Mouse (Mus musculus): ENCODE data around the gene Zfp580.
A peak's percentile ranks its signal among the peaks of the same experiment; 100 is the strongest.
"Not testable (repeated sequence)": the region's sequence is repeated elsewhere in the genome, so short reads cannot be mapped to it uniquely, and the experiment has no call there.

Zfp580 gene

DNA sequence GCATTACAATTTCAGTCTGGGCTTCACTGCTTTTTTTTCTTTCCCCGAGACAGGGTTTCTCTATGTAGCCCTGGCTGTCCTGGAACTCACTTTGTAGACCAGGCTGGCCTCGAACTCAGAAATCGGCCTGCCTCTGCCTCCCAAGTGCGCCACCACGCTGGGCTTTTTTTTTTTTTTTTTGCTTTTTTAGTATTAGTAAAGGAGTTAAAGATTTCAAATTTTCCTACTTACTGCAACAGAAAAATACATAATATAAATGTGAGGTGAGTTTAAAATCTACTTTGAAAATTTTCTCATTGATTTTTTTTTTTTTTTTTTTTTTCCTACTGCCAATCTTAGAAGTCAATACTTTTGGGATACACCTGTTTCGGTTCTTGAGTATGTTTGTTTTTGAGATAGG, 13.5 kb downstream of the Zfp580 start:
- no peak for DNase-seq (ENCODE audit: low read depth)

DNA sequence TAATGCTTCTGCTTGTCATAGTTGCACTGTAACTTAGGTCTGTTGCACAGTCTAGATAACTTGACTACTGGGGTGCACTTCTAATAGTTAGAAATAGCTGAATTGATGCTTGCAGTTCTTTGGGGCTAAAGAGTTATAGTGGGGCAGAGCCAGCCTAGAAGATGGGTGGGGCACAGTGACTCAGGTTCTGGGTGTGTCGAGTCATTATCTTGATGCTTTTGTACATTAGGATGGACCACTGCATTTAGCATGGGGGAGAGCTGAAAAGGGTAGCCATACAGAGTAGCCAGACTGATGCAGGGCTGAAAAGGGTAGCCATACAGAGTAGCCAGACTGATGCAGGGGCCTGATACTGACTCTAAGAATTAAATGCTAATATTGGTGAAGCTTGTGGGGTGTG, 22.2 kb downstream of the Zfp580 start:
- no peak for DNase-seq (ENCODE audit: low read depth)

DNA sequence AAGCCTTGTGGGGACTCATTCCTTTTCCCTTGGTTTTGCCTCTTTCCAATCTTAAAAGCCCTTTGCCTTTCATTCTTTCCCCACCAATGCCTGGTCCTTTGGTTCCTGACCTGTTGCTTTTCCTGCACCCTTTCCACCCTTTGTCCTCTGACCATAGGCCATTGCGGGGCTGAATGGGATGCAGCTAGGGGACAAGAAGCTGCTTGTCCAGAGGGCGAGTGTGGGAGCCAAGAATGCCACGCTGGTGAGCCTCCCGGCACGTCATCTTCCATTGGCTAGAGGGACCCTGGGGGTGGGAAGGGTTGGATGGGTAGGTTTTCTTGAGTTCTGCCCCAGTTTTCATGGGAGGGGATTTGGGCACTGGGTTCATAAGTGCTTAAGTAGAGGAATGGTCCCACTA, 23.6 kb downstream of the Zfp580 start:
- DNase-seq (ENCODE audit: low read depth) = no peak

DNA sequence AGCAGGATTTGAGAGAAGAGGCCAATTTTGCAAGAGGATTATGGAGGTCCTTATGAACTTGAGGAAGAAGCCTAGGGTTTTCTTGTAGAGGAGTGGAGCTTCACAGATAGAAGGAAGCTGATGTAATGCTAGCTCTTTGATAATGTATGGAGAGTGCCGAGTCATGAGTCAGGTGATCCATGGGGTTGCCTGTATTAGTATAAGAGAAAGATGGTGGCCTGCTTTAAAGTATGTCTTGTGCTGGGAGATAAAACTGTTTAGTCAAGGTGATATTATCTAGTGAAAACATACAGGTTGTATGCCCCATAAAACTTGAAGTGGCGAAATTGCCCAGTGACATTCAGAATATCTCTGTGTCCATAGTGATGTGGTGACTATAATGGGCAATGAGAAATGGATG, 25.6 kb downstream of the Zfp580 start:
- DNase-seq (ENCODE audit: low read depth) = no peak

DNA sequence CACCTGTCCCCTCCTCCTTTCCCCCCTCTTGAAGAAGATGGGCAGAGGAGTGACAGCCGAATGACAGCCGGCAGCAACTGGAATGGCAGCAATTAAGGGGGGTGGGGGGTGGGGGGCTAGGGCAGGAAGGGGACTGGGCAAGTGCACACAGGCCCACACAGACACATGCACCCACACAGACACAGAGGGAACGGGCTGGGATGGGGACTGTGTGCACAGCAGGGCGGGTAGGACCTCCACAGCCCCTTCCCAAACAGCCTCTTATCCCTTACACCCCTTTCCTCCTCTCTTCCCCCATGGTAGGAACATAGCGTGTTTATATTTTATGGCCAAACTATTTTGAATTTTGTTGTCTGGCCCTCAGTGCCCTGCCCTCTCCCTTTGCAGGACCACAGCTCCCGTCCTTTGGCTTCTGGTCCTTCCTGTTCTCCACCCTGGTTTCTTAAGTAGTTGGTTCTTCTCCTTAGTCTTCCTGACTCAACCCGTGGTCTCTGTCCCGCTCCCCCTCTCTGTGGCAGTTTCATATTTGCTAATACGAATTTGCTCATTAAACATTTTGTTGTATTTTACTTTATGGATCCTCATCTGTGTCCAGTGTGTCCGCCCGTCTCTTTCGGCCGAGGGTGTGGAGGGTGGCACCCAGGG, 28.1 kb downstream of the Zfp580 start:
- not testable (repeated sequence) for DNase-seq (ENCODE audit: low read depth)

DNA sequence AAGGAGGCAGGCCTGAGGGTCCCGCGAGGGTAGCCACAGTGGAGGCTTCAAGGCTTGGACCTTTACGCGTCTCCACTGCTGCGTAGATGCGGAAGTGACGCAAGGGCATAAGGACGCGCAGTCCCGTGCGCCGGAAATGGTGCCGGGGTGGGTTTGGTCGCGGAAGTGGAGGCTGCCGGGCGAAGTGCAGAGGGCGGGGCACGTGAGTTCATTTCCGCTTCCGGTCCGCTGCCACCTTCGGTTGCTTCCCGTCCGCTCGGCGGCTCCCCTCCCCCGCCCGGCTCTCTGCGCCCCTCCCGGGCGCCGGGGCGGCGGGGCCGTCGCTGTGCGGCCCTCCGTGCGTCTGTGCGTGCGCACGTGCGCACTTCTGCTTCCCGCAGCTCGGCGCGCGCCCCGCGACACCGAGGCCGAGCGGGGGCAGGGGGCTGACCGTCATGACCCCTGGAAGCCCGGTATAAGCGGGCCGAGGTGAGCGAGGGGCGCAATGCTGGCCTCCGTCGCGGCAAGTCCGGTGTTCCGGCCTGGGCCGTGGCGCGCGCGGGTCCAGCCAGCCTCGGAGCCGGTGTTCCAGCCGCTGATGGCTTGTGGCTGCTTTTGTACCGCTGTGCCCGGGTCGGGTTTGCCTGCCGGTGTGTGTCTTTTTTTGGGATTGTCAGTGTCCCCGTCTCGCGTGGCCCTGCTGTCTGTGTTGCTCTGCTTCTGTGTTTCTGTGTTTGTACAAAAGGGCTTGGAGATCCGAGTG, 28.8 kb downstream of the Zfp580 start, which contains the start of gene Epn1:
Gene Epn1, plus strand, starts transcription at position 226 of the 742 bp plus-strand sequence.
- peak; percentile 99 for DNase-seq (ENCODE audit: low read depth)

DNA sequence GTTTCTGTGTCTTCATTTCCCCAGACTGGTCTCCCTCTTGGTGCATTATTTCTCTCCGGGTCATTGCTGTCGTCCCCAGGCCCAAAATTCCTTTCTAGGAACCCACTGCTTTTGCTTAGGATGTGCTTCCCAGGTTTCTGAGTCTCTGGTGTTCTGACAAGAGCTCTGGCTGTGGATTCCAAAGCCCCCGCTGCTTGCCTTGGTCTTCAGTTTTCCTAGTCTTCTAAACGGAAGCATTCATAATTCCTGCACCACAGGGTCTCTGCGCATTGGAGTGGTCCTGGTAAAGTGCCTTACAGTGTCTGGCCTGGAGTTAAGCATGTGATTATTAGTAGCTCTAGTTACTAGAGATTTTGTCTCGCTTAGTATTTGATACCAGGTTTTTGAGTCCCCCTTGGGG, 29.5 kb downstream of the Zfp580 start:
- DNase-seq (ENCODE audit: low read depth) = no peak

DNA sequence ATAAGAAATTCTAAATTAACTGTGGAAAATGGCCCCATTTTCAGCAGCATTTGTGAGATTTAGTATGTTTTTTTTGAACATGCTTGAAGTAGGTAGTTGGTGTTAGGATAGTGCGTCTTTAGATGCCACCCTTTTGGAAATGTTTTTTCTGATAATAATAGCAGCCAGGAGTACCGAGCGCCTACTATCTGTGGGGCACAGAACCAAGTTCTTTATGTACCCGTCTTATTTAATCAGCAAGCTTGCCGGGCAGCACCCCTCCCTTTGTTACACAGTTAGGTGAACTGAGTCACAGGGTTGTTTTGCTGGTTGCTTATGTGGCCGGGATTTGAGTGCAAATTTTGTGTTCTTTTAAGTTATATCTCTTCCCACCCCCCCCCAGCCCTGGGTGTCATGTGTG, 29.9 kb downstream of the Zfp580 start:
- no peak for DNase-seq (ENCODE audit: low read depth)

DNA sequence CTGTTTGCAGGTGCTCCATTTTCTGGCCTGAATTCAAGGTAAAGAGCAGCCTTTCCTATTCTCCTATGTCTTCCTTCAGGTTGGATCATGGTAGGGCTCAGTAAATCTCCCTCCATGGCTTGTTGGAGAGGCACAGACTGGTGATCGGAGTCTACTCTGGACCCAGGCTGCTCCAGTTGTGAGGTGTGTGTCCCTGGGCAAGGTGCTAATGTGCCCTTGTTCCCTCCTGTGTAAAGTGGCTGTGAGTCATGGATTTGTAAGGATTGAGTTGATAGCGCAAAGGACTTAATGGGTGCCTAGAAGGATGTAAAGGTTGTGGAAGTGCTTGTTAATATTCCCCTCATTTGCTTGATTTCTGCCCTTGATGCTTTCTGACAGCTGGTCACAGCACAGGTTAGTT, 30.6 kb downstream of the Zfp580 start:
- no peak for DNase-seq (ENCODE audit: low read depth)

DNA sequence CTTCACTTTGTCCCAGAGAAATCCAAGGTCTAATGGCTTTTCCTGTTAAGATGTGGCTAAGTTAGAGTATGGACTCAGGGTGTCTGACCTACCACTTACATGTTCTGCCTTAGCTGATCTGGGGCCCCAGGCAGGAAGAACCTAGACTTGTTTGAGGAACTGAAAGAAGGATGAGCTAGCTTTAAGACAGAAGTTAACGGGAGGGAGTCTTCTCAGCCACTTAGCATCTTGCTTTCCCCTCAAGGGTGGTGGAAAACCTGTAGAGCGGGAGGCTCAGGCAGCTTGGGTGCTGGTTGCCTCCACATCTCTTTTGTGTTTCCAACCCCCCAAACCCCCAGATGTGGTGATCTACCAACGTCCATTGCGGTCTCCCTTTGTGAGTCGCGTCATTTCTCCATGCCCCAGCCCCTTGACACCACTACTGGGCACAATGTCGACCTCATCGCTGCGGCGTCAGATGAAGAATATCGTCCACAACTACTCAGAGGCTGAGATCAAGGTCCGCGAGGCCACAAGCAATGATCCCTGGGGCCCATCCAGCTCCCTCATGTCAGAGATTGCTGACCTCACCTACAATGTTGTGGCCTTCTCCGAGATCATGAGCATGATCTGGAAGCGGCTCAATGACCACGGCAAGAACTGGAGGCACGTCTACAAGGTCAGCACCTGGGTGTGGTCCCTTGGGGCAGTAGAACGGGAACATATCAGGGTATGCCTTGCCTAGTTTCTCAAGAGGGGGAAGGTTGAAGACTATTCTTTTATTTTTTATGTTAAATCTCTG, 32.2 kb downstream of the Zfp580 start:
- no peak for DNase-seq (ENCODE audit: low read depth)

DNA sequence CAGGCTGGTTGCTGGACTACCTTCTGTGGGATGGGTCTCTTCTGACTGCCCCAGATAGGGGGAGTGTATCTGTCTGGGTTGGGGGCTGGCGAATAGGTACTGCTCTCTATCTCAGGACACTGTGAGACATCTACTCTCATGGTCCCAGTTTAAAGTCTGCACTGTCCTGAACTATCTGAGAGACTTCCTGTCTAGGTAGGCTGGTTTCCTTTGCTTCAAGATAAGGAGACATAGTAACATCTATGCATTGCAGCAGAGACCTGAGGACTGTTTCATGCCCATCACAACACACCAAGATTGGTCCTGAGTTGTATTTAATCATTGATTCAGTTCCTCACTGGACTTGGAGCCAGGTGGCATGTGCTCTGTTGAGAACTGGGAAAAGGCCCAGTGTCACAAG, 34.2 kb downstream of the Zfp580 start:
- DNase-seq (ENCODE audit: low read depth) = no peak

DNA sequence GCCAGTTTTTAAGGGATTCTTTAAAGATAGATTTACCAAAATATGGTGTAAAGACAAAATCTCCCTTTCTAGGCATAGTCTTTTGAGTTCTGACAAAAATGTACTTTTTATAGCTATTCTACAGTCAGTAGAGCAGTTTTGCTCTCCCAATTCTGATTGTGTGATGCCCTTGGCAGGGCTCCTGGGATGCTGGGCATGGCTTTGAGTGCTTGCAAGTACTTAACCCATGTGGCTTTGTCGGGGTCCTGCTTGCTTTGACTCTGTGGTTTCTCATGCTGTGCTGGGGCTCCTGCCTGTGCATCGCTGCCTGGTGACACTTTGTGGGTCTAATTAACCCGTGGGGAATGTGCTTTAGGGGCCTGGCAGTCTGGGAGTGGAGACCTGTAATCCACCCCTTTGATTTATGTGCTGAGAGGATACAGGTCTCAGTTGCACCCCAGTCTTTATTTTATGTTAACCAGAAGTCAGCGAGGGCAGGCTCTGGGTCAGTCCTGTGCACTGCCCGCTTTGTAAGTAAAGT, 35.6 kb downstream of the Zfp580 start:
- no peak for DNase-seq (ENCODE audit: low read depth)

DNA sequence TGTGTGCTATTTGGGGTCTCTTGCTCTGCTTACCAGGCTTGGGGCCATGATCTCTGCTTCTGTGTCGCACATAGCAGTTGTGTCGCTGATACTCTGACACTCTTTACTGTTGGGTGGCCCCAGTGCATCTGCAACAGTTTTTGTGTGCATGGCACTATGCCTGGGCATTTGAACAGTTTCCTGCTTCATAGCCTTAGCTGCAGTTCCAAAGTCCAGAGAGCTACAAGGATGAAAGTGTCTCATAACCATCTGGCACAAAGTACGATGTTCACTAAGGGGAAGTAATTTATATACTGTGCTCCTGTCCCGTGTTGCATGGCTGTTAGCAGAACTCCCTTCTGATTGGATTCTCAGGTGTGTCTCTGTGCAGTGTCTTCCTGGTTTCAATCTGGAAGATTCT, 36.5 kb downstream of the Zfp580 start:
- DNase-seq (ENCODE audit: low read depth) = no peak

DNA sequence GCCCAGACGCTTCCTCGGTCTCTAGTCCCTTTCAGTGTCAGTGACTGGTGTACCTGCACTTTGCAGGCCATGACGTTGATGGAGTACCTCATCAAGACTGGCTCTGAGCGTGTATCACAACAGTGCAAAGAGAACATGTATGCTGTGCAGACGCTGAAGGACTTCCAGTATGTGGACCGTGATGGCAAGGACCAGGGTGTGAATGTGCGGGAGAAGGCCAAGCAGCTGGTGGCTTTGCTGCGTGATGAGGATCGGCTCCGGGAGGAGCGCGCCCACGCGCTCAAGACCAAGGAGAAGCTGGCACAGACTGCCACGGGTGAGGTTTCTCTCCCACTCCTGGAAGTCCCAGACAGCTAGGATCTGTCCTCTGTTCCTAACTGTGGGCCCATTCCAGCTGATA, 38.5 kb downstream of the Zfp580 start:
- DNase-seq (ENCODE audit: low read depth) = no peak

DNA sequence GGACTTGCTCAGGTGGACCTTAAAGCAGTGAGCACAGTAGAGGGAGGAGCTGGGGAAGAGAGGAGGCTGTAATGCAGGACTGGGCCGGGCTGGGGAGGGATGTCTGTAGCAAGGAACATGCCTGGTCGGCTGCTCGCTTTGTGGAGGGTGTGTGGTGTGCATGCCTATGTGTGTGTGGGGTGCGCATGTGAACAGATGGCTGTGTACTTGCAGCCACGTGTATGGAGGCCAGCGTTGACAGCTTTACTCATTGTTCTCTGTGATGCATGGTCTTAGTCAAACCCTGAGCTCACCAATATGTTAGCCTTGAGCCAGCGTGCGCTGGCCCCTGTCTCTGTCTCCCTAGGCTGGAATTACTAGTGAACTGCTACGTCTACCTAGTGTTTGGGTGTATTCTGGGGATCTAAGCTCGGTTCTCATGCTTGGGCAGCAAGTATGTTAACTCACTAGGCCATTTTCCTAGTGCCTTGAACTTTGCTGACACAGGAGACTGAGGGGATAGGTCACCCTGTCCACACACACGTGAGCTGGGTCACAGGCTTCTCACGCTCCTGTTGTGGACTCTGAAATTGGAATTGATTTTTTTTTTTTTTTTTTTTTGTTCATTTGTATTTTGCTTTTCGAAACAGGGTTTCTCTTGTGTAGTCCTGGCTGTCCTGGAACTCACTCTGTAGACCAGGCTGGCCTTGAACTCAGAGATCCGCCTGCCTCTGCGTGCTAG, 39.8 kb downstream of the Zfp580 start:
- no peak for DNase-seq (ENCODE audit: low read depth)

DNA sequence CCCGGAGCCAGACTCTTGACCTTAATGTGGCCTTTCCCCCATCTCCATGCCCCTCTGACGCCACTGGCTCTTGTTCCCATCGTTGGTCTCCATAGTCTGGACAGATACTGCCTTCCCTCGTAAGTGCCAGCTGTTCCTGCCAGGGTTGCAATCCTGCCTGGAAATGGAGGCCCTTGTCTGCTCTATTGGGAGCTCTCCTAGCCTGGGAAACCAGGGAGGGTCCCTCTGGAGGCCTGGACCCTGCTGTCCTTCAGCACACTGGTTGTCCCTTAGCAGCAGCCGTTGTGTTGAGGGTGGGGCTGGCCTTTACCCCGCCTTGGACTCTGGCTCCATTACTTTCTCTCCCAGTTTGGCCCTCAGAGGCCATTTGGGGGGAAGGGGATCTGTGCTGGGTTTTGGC, 41.0 kb downstream of the Zfp580 start:
- DNase-seq (ENCODE audit: low read depth) = no peak

DNA sequence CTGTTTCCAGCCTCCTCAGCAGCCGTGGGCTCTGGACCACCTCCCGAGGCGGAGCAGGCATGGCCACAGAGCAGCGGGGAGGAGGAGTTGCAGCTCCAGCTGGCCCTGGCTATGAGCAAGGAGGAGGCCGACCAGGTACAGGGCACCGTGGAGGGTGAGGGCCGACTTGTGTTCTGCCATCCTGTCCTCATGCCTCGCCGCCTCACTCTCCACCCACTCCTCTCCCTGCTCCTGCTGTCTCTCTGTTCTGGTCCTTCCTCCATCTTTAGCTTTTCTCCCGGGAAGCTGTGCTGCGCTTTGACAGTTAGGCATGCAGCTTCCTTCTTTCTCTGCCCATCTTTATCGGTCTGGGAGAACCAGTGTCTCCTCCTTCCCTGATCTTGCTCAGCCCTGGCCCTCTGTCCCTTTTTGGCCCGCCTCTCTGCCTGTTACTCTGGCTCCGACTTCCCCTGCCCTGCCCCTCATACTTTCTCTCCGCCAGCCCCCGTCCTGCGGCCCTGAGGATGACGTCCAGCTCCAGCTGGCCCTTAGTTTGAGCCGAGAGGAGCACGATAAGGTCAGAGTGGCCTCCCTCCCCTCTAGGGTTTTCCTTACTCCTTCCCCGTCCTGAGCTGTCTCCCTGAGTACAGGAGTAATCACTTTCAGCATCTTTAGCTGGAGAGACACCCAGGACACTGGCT, 41.6 kb downstream of the Zfp580 start:
- no peak for DNase-seq (ENCODE audit: low read depth)

DNA sequence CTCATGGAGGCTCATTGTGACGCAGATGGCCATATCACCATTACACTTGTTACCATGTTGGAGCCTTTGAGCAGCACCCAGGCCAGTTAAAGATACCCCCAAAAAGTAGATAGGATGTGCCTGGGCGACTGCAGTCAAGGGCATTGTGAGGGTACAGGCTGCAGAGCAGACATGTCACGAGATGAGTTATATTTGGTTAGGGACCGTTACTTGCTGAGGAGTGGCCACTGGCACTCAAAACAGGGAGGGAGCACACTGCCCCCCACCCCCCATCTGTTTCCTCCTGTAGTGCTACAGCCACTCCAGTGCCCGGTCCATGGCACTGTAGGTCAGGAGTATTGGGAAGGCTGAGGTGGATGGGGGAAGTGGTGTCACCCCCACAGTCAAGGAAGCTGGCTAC, 47.4 kb downstream of the Zfp580 start:
- DNase-seq (ENCODE audit: low read depth) = no peak

DNA sequence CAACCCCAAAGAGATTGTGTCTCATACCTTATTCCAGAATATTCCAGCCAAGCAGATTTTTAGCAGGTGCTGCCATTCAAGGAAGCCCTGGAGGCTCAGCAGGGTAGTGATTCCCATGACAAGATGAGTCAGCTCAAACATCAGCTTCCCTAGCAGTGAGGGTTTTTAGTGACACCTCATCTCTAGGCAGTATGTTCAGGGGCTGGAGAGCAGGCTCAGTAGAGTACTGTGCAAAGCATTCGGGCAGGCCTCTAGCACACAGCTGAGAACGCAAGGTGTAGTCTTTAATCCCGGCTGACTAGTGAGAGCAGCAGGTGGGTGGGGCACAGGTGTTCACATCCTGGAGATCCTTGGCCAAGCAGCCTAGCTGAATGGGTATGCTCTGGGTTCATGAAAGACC, 48.5 kb downstream of the Zfp580 start:
- DNase-seq (ENCODE audit: low read depth) = no peak

DNA sequence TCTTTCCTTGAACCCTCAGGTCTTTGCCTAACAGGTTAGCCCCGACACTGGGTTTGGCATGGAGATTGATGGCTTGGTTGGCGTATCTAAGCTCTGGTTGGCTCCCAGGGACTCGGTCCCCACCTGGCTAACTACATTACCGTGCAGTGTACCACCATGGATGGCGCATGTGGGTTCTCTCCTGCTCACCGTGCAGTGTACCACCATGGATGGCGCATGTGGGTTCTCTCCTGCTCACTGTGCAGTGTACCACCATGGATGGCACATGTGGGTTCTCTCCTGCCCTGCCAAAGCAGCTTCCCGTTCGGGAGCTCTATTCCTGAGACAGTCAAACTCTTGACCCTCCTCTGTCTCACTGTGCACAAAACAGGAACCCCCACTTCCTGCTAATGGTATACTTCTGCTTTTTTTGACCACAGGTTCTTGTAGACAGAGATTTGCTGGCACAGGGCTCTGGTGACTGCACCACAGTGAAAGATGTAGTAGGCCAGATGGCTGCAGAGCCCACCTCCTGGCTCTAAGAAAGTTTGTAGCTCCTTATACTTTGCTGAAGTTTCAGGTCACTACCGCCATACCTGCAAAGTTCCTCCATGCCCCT, 49.8 kb downstream of the Zfp580 start:
- DNase-seq (ENCODE audit: low read depth) = no peak

DNA sequence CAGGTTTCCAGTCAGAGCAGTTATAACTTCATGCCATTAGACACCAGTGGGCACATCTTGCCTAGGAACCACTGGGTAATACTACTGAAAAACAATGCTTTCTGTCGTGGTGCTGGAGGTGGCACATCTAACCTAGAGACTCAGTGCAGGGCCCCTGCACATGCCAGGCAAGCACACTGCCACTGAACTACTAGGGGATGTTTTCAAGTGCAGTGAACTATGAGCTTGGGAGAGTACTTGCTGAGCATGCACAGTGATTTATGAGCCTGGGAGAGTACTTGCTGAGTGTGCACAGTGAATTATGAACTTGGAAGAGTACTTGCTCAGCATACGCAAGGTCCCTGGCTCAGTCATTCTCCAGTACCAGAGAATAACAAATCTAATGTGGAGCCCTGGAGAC, 51.2 kb downstream of the Zfp580 start:
- DNase-seq (ENCODE audit: low read depth) = no peak

All from induced T-regulatory cell, adult 2 months (primary cell).